In genomic region chr3:51178158-51178557, GRCm38 (mm10) we compare ENCODE assay signal across 12 mouse cellular contexts. TPM values are rescaled to one million over a fixed set of nuclear protein-coding genes. Genes with fewer than 3 reads are reported as not detected.
DNase-seq lines count a peak whose midpoint lies in the region; TF ChIP-seq lines count a peak whose summit lies in the region.
"Had no signal": no experiment of that assay in that cellular context is flagged by ENCODE, and none has a peak within 500 bp of the region (broad histone marks: within the 10 kb centered on the region; RNA-seq: fewer than 3 reads in every experiment).

No protein-coding gene starts in this region.

- intact Hi-C loops in gastrocnemius, adult 2 months (cut with DNase I): no loop called here
- intact Hi-C loops in left cerebral cortex, postnatal 14 days (cut with DNase I): no loop called here
- intact Hi-C loops in left cerebral cortex, postnatal 36 days (cut with DNase I): loop anchor here (10.0 kb wide), 1 partner anchor 253 kb away; no protein-coding TSS in a partner anchor

- no peak overlapping the region for H3K4me3 ChIP-seq in gastrocnemius, adult 2 months

- no peak overlapping the region for H3K27ac ChIP-seq in gastrocnemius, adult 2 months

- peak; percentile 41 for TF ChIP-seq CTCF in gastrocnemius, adult 2 months (IDR thresholded peaks at IDR 0.05)

- DNase-seq in gastrocnemius, adult 2 months: no peak
- no peak for DNase-seq in gastrocnemius, adult 18-20 months (ENCODE audit: low spot score)
- DNase-seq in left cerebral cortex, postnatal 14 days (ENCODE audit: low spot score in 2 of 2): peak; percentile 37 to 54
- DNase-seq in left cerebral cortex, postnatal 36 days (ENCODE audit: low spot score in 2 of 2): no peak
- peak; percentile 62 for DNase-seq in MN1 (ENCODE audit: low spot score)
- peak; percentile 67 for DNase-seq in brain, adult 2 months (ENCODE audit: low read depth, low spot score)
- no peak for DNase-seq in thymus, postnatal 10 days (ENCODE audit: low spot score in 2 of 2)
- DNase-seq: cerebellum, adult 9-11 months; gastrocnemius, postnatal 10 days; kidney, postnatal 36 days; left cerebral cortex, postnatal 4 days; thymus, postnatal 4 days had no signal

RNA-seq across cellular contexts. Expression of gene Noct, which starts 46.1 kb away (rescaled TPM):
- total RNA-seq in gastrocnemius, adult 2 months (2021): 10 to 100 TPM; 23.7 to 34.3 TPM
- 10 to 100 TPM; 22.5 to 28.0 TPM for total RNA-seq in gastrocnemius, adult 18-20 months (2021)
- total RNA-seq in left cerebral cortex, postnatal 14 days (2021): 10 to 100 TPM; 51.0 to 52.6 TPM
- 10 to 100 TPM; 49.8 to 54.2 TPM for total RNA-seq in left cerebral cortex, postnatal 36 days (2021)

Comparison
In these comparisons a context has a peak if more than half of its experiments do, and no peak if none do; other contexts are left out.
1. DNase-seq: peak in left cerebral cortex, postnatal 14 days (2 of 2), MN1 (single experiment) and brain, adult 2 months (single experiment); none in gastrocnemius, adult 2 months (single experiment), gastrocnemius, adult 18-20 months (single experiment), left cerebral cortex, postnatal 36 days (0 of 2) and thymus, postnatal 10 days (0 of 2).